Mouse (Mus musculus) gonadal fat pad, adult 2 months (tissue): ENCODE data around the gene Nfib. TPM values are rescaled to one million over a fixed set of nuclear protein-coding genes. Genes with fewer than 3 reads are reported as not detected.

Source experiments
- DNase-seq: peaks from one replicate; pipeline ENCODE4 v3.0.0-alpha.2; 2012; ENCODE audit warnings: low read depth
- polyA plus RNA-seq: library from polyadenylated mRNA; depleted of rRNA; stranded (reverse); fragments of >200 nt; gene quantifications from 2 replicates; pipeline ENCODE4 v1.2.3, GENCODE M21; 2012

Nfib gene
- polyA plus RNA-seq, 1 experiment, result 26.3 TPM

- DNase-seq, result no peak
These were observed 162.7 kb downstream of the Nfib start for GRCm38 (mm10) chr4:82542656-82543397.

- DNase-seq, result no peak
These were observed 163.5 kb downstream of the Nfib start for GRCm38 (mm10) chr4:82541894-82542510.

GRCm38 (mm10) chr4:82540466-82540990, 165.0 kb downstream of the Nfib start:
- no peak for DNase-seq

- no peak for DNase-seq
These were observed 165.5 kb downstream of the Nfib start for GRCm38 (mm10) chr4:82540048-82540410.

- no peak for DNase-seq
These were observed 166.0 kb downstream of the Nfib start for GRCm38 (mm10) chr4:82539406-82540047.

GRCm38 (mm10) chr4:82538815-82539214, 166.7 kb downstream of the Nfib start:
- DNase-seq, result no peak

- no peak for DNase-seq
These were observed 167.3 kb downstream of the Nfib start for GRCm38 (mm10) chr4:82538069-82538811.

- no peak for DNase-seq
These were observed 168.1 kb downstream of the Nfib start for GRCm38 (mm10) chr4:82537279-82537967.

GRCm38 (mm10) chr4:82536435-82537278, 168.9 kb downstream of the Nfib start:
- no peak for DNase-seq

- DNase-seq, result no peak
These were observed 169.7 kb downstream of the Nfib start for GRCm38 (mm10) chr4:82535606-82536434.

GRCm38 (mm10) chr4:82533231-82533630, 172.3 kb downstream of the Nfib start:
- no peak for DNase-seq

GRCm38 (mm10) chr4:82532443-82533191, 172.9 kb downstream of the Nfib start:
- no peak for DNase-seq

- DNase-seq, result no peak
These were observed 173.6 kb downstream of the Nfib start for GRCm38 (mm10) chr4:82531977-82532376.

- no peak for DNase-seq
These were observed 174.6 kb downstream of the Nfib start for GRCm38 (mm10) chr4:82530875-82531353.

GRCm38 (mm10) chr4:82528978-82529377, 176.6 kb downstream of the Nfib start:
- no peak for DNase-seq

GRCm38 (mm10) chr4:82519935-82520334, 185.6 kb downstream of the Nfib start:
- no peak for DNase-seq

- no peak for DNase-seq
These were observed 187.4 kb downstream of the Nfib start for GRCm38 (mm10) chr4:82518132-82518531.

- DNase-seq, result no peak
These were observed 188.2 kb downstream of the Nfib start for GRCm38 (mm10) chr4:82517311-82517710.
